Mouse (Mus musculus) embryonic fibroblast, embryonic 13.5 days (primary cell): ENCODE results near the gene Sec23ip.

Experiments used
- CTCF ChIP-seq: IDR thresholded peaks from 2 replicates; pipeline ENCODE4 v1.5.1; 2011; ENCODE audit warnings: mild to moderate bottlenecking, control low read depth, low read length, moderate library complexity, borderline replicate concordance; ENCODE audit not compliant: insufficient read depth
- POLR2A ChIP-seq: IDR thresholded peaks from 2 replicates; pipeline ENCODE4 v1.6.1; 2011; ENCODE audit warnings: low read depth, mild to moderate bottlenecking, control low read depth, low read length, moderate library complexity

GRCm38 (mm10) chr7:128728738-128729137 is 16.0 kb upstream of the Sec23ip start:
- TF ChIP-seq POLR2A (no peak), CTCF (no peak)
